Mouse (Mus musculus) right cerebral cortex, postnatal 4 days (tissue): Measurements from ENCODE around the gene Coro7.
"Not testable (repeated sequence)": the region's sequence is repeated elsewhere in the genome, so short reads cannot be mapped to it uniquely, and the experiment has no call there.

Experiments used
- DNase-seq: peaks from one replicate; pipeline ENCODE4 v3.0.0-alpha.2; 2022

Coro7 gene

DNA sequence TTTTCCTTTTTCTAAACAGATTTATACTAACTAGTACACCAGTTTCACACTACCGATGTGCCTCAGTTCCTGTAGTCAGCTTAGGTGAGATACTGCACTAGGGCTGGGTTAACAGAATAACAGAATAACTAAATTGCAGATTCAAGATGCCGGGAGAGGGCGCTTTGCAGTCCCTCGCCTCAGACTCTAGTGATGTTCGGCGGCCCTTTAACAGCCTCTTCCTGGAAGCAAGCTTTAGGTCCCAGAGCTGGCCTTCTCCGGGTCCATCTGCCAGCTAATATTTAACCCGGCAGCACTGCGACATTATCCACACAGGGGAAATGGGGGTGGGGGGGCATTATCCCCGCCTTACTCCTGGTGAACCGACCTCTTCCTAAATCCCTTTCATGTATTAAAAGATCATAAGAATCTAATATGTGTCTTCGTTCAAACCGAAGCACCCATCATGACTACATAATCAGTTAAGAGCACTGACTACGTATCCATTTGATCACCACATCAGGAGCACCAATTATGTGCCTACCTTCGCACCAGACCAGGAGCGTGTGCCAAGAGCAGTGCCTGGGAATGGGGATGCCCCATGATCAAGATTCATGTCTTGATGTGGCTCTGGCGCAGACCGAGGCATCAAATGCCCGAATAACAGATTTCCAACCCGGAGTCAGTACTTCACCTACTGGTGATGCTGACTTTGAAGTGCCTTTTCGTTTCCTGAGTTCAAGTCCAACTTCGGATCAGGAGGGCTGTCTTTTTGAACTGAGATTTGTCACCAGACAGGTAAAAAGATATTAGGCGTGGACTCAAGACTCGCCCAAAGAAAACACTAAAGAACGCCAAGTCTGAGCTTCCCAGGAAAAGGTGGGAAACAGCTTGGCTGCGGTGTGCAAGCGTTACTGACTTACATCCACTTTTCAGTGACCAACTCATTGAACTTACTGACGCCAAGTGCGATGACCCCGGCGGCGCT lies 86.4 kb downstream of the Coro7 start:
- DNase-seq, result peak; percentile 61

DNA sequence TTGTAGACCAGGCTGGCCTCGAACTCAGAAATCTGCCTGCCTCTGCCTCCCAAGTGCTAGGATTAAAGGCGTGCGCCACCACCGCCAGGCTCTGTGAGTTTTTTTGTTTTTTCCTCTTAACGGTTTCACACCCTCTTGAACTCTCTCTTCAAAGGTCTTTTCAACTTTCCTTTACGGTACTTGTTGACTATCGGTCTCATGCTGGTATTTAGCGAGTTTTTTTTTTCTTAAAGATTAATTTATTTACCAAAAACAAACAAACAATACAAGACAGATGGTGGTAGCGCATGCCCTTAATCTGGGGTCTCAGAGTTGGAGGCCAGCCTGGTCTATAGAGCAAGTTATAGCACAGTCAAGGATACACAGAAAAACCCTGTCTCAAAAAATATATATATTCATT lies 89.3 kb downstream of the Coro7 start:
- no peak for DNase-seq

GRCm38 (mm10) chr16:4587516-4588210 lies 91.9 kb downstream of the Coro7 start:
- no peak for DNase-seq

DNA sequence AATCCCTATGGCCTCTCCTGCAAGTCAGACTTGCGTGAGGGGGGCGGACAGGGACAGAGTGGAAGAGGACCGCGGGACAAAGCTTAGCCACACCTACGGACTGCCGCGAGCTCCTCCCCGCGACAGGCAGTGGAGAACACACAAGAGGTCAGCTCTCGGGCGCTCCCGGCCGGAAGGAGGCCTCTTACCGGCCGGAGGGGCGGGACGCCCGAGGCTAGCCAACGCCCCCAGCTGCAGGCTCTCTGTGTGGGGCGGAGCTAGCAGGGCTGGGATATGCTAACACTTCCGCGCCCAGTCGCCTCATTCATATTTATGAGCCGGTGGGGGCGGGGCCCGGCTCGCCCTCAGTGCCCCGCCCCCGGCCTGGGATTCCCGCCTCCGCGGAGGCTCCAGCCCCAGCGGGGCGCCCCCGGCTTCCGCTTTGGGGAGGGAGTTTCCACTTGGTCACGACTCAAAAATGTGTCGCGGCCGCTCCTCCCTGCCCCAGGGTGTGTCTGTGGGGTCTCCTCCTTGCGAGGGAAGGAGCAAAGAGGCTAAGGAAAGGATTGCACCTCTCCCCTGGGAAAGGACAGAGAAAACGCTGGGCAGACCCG lies 93.0 kb downstream of the Coro7 start:
- peak; percentile 84 for DNase-seq

- DNase-seq, result no peak
Observed at GRCm38 (mm10) chr16:4585642-4586530, 93.7 kb downstream of the Coro7 start.

DNA sequence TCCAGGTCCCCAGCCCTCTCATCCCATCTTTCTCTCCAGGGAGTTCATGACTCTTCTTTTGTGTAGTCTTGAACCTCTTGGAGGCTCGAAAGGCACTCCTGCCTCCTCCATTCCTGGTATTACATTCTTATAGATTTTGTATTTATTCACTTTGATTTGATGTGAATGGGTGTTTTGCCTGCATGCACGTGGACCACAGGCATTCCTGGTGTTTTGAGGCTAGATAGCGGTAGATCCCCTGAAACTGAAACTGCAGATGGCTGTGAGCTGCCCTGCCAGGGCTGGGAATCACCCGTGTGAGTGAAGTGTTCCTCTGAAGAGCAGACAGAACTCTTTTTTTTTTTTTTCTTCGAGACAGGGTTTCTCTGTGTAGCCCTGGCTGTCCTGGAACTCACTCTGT lies 95.1 kb downstream of the Coro7 start:
- no peak for DNase-seq

GRCm38 (mm10) chr16:4583807-4584206 lies 95.8 kb downstream of the Coro7 start:
- no peak for DNase-seq

GRCm38 (mm10) chr16:4581179-4581578 lies 98.4 kb downstream of the Coro7 start:
- not testable (repeated sequence) for DNase-seq

DNA sequence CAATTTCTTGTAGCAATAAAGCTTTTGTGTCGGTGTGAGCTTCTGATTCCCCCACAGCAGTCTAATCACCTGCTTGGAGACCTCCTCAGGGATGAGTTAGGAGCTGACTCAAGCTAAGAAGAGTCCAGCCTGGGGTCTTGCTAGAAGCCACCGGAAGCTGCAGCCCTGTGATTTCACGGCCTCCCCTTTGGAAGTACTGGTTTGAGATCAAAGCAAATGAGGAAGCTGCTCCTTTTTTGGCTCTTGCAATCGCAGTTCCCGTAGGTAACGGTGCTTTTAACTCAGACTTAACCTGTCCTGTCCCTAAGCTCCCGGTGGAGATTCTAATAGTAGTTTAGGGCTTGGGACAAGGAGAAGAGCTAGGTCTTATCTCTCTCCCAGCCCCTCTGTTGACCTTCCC lies 100.9 kb downstream of the Coro7 start:
- DNase-seq, result no peak

- no peak for DNase-seq
Observed at GRCm38 (mm10) chr16:4576873-4577272, 102.7 kb downstream of the Coro7 start.
